Mouse (Mus musculus): Measurements from ENCODE around the gene Efs.
"Not testable (repeated sequence)": the region's sequence is repeated elsewhere in the genome, so short reads cannot be mapped to it uniquely, and the experiment has no call there.

Efs gene

DNA sequence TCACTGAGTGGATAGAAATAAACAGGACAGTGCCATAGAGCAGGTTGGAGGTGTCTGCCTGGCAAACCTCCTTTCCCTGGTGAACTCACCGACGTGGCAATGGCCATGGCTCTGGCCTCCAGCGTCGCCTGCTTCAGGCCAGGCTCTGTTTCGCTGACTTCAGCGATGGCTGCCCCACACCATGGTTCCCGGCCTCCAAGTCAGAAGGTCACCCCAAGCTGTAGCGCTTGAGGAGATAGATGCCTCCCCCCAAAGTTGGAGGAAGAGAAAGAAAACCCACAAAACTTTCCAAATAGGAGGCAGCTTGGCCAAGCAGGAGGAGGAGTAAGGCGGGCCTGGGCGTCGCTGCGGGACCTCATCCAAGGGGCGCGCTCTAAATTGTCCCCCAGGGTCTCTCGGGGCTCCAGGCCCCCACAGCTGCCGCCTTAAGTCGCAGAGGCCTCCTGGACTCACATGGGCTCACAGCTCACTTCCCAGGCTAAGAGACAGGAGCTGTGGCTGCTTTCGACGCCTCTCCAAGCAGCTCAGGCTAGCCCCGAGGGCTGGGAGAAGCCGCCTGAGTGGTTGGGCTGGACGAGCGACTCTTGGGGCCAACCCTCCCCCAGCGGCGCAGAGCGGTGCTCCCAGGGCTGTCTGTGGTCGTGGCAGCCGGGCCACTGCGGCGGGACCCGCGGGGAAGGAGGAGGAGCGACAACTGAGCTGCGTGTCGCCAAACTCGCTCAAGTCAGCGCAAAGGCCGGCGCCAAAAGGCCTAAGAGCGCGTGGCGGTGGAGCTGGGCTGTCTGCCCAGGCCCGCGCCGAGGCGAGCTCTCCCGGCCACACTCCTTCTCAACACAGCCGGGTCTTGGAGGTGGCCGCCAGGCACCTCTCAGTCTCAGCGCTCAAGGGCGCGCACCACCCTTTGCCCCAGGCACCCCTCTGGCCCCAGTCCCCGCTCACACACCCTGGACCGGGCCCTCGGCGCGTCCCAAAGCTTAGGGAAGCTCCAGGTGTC lies at the start of gene Efs:
Gene Efs, minus strand, starts transcription at position 778 of the 994 bp plus-strand sequence.
- DNase-seq (ENCODE audit: low spot score in 2 of 2) = no peak

DNA sequence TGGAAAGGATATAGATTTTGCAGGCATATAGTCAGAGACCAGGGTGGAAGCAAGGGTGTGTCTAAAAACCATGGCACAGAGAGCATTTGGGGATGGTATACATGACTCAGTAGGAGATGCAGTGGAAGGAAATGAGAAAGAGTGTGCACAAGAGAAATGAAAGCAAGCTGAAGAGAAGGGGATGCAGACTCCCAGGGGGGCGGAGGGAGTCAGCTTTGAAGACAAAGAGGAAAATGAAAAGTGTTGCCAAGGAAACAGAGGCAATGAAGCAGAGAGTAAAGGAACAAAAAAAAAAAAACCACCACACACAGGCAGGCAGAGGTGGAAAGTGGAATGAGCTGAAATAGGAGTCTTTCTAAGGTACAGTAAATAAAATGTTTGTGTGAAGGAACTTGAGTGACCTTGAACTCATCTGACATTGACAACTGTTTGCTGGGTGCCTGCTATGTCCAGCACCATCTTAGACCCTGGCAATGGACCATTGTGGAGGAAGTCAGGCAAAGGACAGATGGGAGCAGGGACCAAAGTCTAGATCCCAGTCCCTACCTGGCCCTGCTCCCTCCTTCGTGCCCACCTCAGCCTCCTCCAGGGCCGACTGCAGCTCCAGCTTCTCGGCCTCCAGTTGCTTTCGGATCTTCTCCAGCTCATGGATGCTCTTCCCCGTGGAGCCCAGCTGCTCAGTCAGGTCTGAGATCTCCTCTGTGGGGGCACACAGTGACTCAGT lies 48.3 kb upstream of the Efs start:
- DNase-seq (ENCODE audit: low spot score in 2 of 2) = peak in 1 of 2 experiments; percentile 37

DNA sequence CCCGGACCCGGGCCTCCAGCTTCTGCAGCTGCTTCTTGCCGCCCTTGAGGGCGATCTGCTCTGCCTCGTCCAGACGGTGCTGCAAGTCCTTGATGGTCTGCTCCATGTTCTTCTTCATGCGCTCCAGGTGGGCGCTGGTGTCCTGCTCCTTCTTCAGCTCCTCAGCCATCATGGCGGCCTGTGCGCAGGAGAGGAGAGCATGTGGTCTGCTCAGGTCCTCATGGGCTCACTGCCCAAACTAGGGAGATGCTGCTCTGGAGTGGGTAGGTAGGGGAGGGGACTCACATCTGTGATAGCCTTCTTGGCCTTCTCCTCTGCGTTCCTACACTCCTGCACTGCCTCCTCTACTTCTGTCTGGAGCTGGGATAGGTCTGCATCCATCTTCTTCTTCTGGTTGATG lies 46.9 kb upstream of the Efs start:
- not testable (repeated sequence) for DNase-seq (ENCODE audit: low spot score in 2 of 2)

DNA sequence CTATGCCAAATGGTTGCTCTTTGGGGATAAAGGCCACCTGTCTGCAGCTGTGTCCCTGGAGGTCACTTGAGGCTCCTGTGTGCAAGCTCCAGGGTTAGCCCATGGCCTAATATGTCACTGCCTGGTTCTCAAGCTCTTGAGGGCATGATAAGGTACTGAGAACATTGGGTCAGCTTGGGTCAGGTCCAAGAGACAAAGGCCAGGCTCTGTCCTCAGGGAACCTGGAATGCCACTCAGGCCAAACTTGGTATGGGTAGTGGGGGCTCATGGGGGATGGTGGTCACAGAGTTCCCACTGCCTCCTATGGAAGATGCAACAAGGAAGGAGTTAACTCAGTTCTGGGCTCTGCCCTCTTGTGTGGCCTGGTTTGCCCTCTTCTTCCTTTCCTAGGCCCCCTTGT lies 42.4 kb upstream of the Efs start:
- no peak for DNase-seq (ENCODE audit: low spot score in 2 of 2)

DNA sequence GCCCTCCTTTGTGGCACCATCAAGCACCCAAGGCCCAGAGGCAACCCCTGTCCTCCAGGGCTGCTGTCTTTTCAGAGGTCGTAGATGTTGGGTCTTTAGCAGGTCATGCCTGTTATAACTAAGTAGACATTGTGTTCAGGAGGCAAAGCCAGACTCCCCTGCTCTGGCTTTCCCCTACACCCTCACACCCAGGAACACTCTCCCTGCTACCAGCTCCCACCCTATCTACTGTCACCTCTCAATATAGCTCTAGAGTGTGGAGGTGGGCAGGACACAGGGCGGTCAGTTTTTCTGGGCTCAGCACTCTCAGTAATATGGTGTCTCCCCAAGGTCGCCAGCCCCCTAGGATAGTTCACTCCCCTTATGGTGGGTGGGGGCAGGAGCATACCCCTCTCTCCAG lies 41.9 kb upstream of the Efs start:
- DNase-seq (ENCODE audit: low spot score in 2 of 2) = no peak

DNA sequence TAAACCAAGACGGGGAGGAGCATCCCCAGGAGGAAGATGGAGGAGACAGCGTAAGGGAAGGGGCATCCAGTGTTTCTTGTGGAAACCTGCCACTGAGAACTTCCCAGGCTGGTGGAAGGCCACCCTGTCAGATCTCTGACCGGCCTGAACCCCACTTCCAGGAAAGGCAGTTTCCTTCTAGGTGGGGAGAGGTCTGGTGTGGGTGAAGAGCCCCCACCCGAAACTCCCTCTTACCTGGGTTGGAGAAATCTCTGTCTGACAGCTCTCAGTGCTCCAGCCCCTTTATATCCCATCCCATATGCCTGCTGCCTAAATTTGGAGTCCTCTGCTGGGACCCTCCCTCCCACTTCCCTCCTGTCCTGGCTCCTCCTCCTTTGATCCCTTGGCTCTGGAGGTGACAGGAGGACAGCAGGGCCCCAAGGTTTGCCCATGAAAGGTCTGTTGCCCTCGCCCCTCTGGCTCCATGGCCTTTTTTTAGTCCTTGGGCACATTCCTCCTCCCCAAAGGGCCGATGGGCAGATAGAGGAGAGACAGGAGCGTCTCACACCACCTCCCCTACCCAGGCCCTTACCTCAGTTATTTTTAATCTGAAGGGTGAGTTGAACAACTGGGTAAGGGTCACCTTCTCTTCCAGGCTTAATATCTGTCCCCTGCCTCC lies 40.5 kb upstream of the Efs start, which contains the start of gene Myh6:
Gene Myh6, minus strand, starts transcription at position 608 of the 658 bp plus-strand sequence.
- DNase-seq (ENCODE audit: low spot score in 2 of 2) = no peak

DNA sequence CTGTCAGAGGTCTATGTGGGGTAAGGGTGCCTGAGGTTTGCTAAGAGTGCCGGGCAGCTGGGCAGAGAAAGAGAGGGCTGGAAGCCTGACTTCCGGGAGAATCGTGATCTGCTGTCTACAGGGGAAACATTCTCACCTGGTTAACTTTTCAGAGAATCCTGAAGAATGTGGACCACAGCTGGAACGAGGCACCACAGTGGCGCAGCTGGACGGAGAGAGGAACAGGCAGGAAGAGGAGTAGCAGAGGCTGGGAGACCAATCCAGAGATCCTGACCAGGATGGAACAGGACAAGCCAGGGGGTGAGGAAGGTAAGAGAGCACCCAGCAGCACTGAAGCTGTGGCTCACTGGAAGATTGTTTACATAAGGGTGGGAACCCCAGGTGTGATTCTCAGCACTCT lies 39.7 kb upstream of the Efs start:
- no peak for DNase-seq (ENCODE audit: low spot score in 2 of 2)

DNA sequence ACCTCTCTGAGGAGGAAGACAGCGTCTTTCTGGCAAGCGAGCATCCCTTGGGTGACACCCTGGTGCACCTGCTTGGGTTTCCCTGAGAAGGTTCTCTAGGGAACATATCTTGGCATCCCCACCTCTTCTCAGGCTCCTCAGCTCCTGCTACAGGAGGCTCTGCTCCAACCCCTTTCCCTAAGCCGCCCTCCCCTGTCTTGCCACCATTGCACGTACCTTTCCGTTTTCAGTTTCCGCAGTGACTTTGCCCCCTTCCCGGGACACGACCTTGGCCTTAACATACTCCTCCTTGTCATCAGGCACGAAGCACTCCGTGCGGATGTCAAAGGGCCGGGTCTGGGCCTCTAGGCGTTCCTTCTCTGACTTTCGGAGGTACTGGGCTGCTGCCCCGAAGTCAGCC lies 39.1 kb upstream of the Efs start:
- DNase-seq (ENCODE audit: low spot score in 2 of 2) = no peak

DNA sequence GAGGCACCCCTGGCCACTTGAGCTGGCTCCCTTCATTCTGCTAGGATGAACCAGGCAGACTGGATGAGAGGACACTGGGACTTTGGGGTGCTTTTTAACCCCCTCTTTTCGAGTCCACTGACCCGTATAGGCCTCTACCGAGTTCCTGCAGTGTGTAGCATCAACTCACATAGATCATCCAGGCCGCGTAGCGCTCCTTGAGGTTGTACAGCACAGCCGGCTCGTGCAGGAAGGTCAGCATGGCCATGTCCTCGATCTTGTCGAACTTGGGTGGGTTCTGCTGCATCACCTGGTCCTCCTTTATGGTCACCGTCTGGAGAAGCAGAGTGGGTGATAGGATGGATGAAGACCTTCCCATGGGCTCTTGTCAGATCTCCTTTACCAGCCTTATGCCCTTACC lies 37.8 kb upstream of the Efs start:
- DNase-seq (ENCODE audit: low spot score in 2 of 2) = no peak

DNA sequence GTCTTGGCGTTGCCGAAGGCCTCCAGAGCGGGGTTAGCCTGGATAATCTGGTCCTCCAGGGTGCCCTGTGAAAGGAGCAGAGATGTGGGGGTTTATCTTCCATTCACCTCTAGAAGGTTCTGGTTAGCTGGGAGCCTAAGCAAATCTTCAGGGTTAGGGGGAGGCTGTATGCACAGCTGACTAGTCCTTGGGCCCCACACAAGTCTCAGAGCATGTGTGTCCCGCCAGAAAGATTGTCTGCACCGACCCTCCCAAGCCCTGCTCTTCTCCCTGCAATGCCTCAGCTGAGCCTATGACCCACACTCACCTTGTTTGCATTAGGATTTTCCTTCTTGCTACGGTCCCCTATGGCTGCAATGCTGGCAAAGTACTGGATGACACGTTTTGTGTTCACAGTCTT lies 36.8 kb upstream of the Efs start:
- DNase-seq (ENCODE audit: low spot score in 2 of 2) = no peak

DNA sequence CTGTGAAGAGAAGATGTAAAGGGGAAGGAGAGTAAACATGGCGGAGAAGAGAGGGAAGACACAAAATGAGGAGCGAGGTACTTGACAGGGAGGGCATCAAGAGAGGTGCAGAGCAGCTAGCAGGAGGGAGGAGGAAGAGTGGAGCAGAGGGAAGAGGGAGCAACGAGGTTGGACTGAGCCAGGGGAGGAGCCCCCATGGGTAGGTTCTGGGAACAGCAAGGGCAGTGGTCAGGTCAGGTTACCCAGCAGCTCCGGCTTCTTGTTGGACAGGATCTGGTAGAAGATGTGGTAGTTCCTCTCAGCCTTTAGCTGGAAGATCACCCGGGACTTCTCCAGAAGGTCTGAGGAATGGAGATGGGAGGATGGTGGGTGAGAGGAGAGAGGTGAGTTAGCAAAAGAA lies 35.6 kb upstream of the Efs start:
- no peak for DNase-seq (ENCODE audit: low spot score in 2 of 2)

DNA sequence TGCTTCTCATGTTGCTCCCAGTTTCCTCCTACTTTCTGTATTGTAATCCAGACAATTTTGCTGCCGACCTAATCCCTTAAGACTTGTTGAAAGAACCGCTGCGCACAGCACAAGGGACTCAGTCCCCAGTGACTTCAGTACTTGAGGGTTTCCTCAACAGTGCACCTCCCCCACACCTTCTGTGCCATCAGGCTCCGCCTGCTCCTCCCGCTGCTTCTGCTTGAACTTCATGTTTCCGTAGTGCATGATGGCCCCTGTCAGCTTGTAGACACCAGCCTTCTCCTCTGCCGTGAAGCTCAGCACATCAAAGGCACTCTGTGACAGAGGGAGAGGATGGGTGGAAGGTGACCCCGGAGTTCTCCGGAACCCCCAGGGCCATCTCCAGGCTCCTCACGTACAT lies 34.8 kb upstream of the Efs start:
- DNase-seq (ENCODE audit: low spot score in 2 of 2) = peak in 1 of 2 experiments; percentile 14

DNA sequence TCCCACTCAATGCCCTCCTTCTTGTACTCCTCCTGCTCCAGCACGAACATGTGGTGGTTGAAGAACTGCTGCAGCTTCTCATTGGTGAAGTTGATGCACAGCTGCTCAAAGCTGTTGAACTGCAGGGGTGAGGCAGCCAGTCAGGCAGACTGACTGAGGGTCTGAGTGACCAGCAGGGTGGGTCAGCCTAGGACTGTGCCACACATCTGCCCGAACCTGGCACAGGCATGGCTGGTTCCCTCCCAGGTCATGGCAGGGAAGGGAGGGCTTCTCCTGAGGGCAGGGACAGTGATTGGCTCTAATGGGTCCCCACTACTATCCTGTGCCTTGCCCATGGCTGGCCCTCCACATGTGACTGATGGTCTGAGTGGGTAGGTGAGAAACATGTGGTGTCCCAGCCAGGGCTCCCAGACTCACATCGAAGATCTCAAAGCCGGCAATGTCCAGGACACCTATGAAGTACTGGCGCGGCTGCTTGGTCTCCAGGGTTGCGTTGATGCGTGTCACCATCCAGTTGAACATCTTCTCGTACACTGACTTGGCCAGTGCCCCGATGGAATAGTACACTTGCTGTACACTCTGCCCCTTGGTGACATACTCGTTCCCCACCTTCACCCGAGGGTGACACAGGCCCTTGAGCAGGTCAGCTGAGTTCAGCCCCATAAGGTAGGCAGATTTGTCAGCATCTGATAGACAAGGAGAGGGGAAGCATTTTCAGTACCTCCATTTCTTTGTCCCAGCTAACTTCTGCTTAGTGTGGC lies 34.1 kb upstream of the Efs start:
- DNase-seq (ENCODE audit: low spot score in 2 of 2) = not testable (repeated sequence)

DNA sequence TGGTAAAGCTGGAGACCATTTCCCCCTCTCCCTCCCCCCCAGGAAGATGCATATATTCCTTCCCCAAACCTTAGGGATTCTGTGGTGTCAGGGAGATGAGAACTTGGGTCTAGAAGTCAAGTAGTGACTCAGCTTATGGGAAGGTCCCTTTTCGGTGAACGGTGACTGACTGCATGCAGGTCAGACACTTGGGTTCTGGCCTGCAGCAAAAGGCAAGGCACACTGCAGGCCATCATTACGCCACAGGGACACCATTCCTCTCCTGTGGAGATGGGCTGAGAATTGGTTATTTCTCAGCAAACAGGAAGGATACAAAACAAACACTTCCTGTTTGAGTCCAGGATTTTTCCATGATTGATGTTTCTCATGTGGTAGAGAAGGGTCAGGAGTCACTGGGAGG lies 33.3 kb upstream of the Efs start:
- no peak for DNase-seq (ENCODE audit: low spot score in 2 of 2)

DNA sequence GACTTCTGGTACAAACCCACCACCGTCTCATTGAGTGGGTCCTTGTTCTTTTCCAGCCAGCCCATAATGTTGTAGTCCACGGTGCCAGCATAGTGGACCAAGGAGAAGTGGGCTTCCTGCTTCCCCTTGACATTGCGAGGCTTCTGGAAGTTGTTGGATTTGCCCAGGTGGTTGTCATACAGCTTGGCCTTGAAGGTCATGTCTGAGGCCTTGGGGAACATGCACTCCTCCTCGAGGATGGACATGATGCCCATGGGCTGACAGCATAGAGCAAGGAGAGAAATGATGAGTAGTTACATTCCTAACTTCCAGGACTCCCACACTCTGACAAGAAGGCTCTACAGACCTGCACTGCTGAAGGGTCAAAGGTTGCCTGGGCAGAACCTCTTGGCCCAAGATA lies 32.6 kb upstream of the Efs start:
- no peak for DNase-seq (ENCODE audit: low spot score in 2 of 2)

DNA sequence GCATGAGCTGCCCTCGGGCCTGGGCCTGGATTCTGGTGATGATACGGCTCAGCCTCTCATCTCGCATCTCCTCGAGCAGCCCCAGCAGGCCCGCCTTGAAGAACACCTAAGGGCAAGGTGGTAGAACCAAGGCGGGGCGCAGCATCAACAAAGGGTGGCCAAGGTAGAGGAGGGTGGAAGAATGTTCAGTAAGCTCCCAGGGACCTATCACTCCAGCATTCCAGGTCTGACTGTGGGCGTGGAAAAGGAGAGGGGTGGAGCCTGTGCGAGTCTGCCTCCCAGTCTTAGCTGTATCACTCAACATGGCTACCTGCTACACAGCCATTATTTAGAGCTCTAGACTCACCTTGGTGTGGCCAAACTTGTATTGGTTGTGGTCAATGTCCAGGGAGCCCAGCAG lies 30.6 kb upstream of the Efs start:
- no peak for DNase-seq (ENCODE audit: low spot score in 2 of 2)

DNA sequence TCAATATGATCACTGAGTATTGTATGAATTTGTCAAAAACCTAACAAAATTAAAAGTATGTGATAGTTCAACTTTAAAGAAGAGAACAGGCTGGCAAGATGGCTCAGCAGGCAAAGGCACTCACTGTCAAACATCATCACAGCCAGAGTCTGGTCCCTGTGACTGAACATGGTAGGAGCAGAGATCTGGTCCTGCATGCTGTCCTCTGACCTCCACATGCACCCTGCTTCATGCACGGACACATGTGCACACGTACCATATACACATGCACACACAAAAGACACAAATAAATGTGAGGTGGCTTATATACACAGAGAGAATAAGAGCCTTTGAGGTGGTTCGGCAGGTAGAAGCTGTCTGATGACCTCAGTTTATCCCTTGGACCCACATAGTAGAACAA lies 29.6 kb upstream of the Efs start:
- DNase-seq (ENCODE audit: low spot score in 2 of 2) = no peak

DNA sequence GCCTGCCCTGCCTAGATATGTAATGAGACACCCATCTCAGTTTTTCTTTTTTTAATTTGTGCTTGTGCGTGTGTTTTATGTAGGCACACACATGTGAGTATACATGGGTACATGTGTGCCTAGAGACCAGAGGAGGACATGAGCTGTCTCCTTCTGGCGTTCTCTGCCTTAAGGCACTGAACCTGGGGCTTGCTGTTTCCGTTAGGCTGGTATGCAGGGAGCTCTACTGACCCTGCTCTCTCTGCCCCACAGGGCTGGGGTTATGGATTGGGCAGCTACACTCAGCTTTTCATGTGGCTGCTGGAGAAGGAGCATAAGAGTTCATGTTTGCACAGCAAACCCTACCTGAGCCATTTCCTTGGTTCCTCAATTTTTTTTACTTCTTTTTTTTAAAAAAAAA lies 28.5 kb upstream of the Efs start:
- no peak for DNase-seq (ENCODE audit: low spot score in 2 of 2)

DNA sequence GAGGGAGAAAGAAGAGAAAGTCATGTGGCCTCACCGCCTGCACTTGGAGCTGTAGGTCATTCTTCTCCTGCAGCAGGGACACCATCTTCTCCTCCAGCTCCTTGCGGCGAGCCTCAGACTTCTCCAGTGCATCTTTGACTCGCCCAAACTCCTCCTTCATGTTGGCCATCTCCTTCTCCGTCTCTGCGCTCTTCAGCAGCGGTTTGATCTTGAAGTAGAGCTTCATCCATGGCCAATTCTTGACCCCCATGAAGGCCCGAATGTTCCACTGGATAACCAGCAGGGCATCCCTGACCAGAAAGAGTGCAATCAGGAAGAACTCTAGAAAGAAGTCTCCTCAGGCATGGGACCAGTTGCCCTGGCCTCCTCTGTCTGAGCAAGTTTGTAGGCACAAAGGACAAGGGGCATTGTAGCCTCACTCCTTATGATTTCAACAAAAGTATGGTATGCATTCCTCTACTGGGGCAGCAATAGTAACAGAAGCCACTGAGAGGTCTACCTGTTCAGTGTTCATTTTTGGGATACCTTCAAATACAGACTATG lies 27.8 kb upstream of the Efs start:
- DNase-seq (ENCODE audit: low spot score in 2 of 2) = no peak

DNA sequence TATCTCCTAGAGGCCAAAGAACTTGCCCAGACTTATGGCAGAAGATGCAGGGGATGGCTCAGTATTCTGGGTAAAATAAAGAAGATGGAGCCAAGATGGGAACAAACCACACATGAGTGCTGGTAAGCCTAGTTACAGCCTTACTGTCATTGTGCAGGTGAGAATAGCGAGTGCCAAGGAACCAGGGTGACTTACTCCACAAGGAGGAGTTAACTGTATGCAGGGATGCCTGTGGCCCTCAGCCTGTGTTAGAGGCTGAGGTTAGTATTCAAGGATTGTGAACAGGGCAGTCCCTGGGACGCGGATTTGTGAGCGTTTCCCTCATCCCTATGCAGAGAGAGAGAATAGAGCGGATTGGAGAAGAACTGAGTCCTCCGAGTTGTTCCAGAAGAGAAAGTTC lies 25.7 kb upstream of the Efs start:
- no peak for DNase-seq (ENCODE audit: low spot score in 2 of 2)

DNA sequence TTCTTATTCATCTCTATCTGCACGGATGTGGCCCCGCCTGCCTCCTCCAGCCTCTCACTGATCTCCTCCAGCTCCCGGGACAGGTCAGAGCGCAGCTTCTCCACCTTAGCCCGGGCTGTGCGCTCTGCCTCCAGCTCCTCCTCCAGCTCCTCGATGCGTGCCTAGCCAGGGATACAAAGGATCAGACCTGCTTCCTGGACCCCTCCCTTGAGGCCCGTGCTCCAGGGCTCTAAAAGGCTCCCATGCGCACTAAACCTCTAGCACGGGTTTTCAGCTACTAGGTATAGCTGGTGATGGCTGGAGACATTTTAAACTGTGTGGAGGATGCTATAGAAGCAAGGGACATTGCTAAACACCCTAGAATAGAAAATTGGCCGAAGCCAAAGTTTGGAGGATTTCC lies 24.6 kb upstream of the Efs start:
- DNase-seq (ENCODE audit: low spot score in 2 of 2) = no peak

Data from left cerebral cortex, adult 9 months (tissue).